Mouse (Mus musculus): ENCODE data around the gene Atp6v1e2. TPM values are rescaled to one million over a fixed set of nuclear protein-coding genes. Genes with fewer than 3 reads are reported as not detected.

The Atp6v1e2 gene
- polyA plus RNA-seq, 1 experiment from 2014 or later = not detected

- under 1% methylated on average over 24 of the region's 24 CpGs for WGBS (ENCODE audit: insufficient replicate concordance)
- Histone ChIP-seq H3K4me1 (ENCODE audit: control insufficient read depth, insufficient read depth, low read length) (peaks cover 52% of the 10 kb centered on the region), H3K9ac (ENCODE audit: low read depth, low read length) (peak overlapping the region; percentile 93), H3K27ac (ENCODE audit: low read depth, low read length) (peak overlapping the region; percentile 96), H3K4me3 (ENCODE audit: low read depth, low read length) (peak overlapping the region; percentile 90), H3K27me3 (ENCODE audit: control insufficient read depth, insufficient read depth, low read length) (no peaks in the 10 kb centered on the region), H3K36me3 (ENCODE audit: control insufficient read depth, insufficient read depth, low read length) (no peaks in the 10 kb centered on the region; the same call in 1 of the 2 replicates), H3K4me2 (peak overlapping the region; percentile 90), H3K9me3 (replicated peaks; ENCODE audit: control insufficient read depth, low read length) (no peaks in the 10 kb centered on the region)
- ATAC-seq (replicated peaks; ENCODE audit: insufficient number of reproducible peaks, low FRiP score, low TSS enrichment) = no peak; the same call in 1 of the 2 replicates
Measured at GRCm38 (mm10) chr17:86962297-86962893, 14.7 kb upstream of the Atp6v1e2 start.

- H3K4me3 ChIP-seq (ENCODE audit: low read depth, low read length) = no peak overlapping the region
- H3K36me3 ChIP-seq (ENCODE audit: control insufficient read depth, insufficient read depth, low read length) = no peaks in the 10 kb centered on the region
- WGBS (ENCODE audit: insufficient replicate concordance) = 54% methylated on average over 8 of the region's 8 CpGs
- no peak overlapping the region for H3K9ac ChIP-seq (ENCODE audit: low read depth, low read length)
- H3K4me2 ChIP-seq = no peak overlapping the region; the same call in 1 of the 2 replicates
- 0 out of 2 replicates have a peak overlapping the region, but pooled peaks have one; percentile 10 for H3K27ac ChIP-seq (ENCODE audit: low read depth, low read length)
- no peaks in the 10 kb centered on the region for H3K9me3 ChIP-seq (replicated peaks; ENCODE audit: control insufficient read depth, low read length)
- H3K4me1 ChIP-seq (ENCODE audit: control insufficient read depth, insufficient read depth, low read length) = peaks cover 50% of the 10 kb centered on the region
- no peaks in the 10 kb centered on the region for H3K27me3 ChIP-seq (ENCODE audit: control insufficient read depth, insufficient read depth, low read length)
- ATAC-seq (replicated peaks; ENCODE audit: insufficient number of reproducible peaks, low FRiP score, low TSS enrichment) = no peak
Measured at GRCm38 (mm10) chr17:86961301-86961841, 13.7 kb upstream of the Atp6v1e2 start.

- 61% methylated on average over 14 of the region's 14 CpGs for WGBS (ENCODE audit: insufficient replicate concordance)
- H3K27ac ChIP-seq (ENCODE audit: low read depth, low read length) = peak overlapping the region; percentile 55
- no peaks in the 10 kb centered on the region for H3K36me3 ChIP-seq (ENCODE audit: control insufficient read depth, insufficient read depth, low read length)
- no peak overlapping the region for H3K9ac ChIP-seq (ENCODE audit: low read depth, low read length)
- peak overlapping the region; percentile 19; the same call in 1 of the 2 replicates for H3K4me2 ChIP-seq
- H3K4me1 ChIP-seq (ENCODE audit: control insufficient read depth, insufficient read depth, low read length) = peaks cover 40% of the 10 kb centered on the region
- no peak for ATAC-seq (replicated peaks; ENCODE audit: insufficient number of reproducible peaks, low FRiP score, low TSS enrichment)
- no peaks in the 10 kb centered on the region for H3K27me3 ChIP-seq (ENCODE audit: control insufficient read depth, insufficient read depth, low read length)
- H3K4me3 ChIP-seq (ENCODE audit: low read depth, low read length) = no peak overlapping the region
- H3K9me3 ChIP-seq (replicated peaks; ENCODE audit: control insufficient read depth, low read length) = no peaks in the 10 kb centered on the region
Measured at GRCm38 (mm10) chr17:86957968-86958367, 10.3 kb upstream of the Atp6v1e2 start.

GRCm38 (mm10) chr17:86957239-86957638 is 9.5 kb upstream of the Atp6v1e2 start:
- Histone ChIP-seq H3K4me3 (ENCODE audit: low read depth, low read length) (no peak overlapping the region), H3K36me3 (ENCODE audit: control insufficient read depth, insufficient read depth, low read length) (no peaks in the 10 kb centered on the region), H3K4me2 (no peak overlapping the region), H3K9me3 (replicated peaks; ENCODE audit: control insufficient read depth, low read length) (no peaks in the 10 kb centered on the region), H3K4me1 (ENCODE audit: control insufficient read depth, insufficient read depth, low read length) (peaks cover 40% of the 10 kb centered on the region), H3K9ac (ENCODE audit: low read depth, low read length) (no peak overlapping the region), H3K27me3 (ENCODE audit: control insufficient read depth, insufficient read depth, low read length) (no peaks in the 10 kb centered on the region), H3K27ac (ENCODE audit: low read depth, low read length) (peak overlapping the region; percentile 55; the same call in 1 of the 2 replicates)
- 75% methylated on average over 5 of the region's 5 CpGs for WGBS (ENCODE audit: insufficient replicate concordance)
- no peak for ATAC-seq (replicated peaks; ENCODE audit: insufficient number of reproducible peaks, low FRiP score, low TSS enrichment)

- ATAC-seq (replicated peaks; ENCODE audit: insufficient number of reproducible peaks, low FRiP score, low TSS enrichment) = no peak
- no peak overlapping the region for H3K27ac ChIP-seq (ENCODE audit: low read depth, low read length)
- H3K9ac ChIP-seq (ENCODE audit: low read depth, low read length) = no peak overlapping the region
- H3K9me3 ChIP-seq (replicated peaks; ENCODE audit: control insufficient read depth, low read length) = no peaks in the 10 kb centered on the region
- WGBS (ENCODE audit: insufficient replicate concordance) = 75% methylated on average over 6 of the region's 6 CpGs
- H3K36me3 ChIP-seq (ENCODE audit: control insufficient read depth, insufficient read depth, low read length) = no peaks in the 10 kb centered on the region
- H3K4me3 ChIP-seq (ENCODE audit: low read depth, low read length) = no peak overlapping the region
- no peaks in the 10 kb centered on the region for H3K27me3 ChIP-seq (ENCODE audit: control insufficient read depth, insufficient read depth, low read length)
- no peak overlapping the region for H3K4me2 ChIP-seq
- no peaks in the 10 kb centered on the region for H3K4me1 ChIP-seq (ENCODE audit: control insufficient read depth, insufficient read depth, low read length)
Measured at GRCm38 (mm10) chr17:86948801-86949200, 1.1 kb upstream of the Atp6v1e2 start.

- Histone ChIP-seq H3K27me3 (ENCODE audit: control insufficient read depth, insufficient read depth, low read length) (no peaks in the 10 kb centered on the region), H3K4me2 (no peak overlapping the region), H3K36me3 (ENCODE audit: control insufficient read depth, insufficient read depth, low read length) (no peaks in the 10 kb centered on the region), H3K4me3 (ENCODE audit: low read depth, low read length) (no peak overlapping the region), H3K4me1 (ENCODE audit: control insufficient read depth, insufficient read depth, low read length) (no peaks in the 10 kb centered on the region), H3K9ac (ENCODE audit: low read depth, low read length) (no peak overlapping the region), H3K9me3 (replicated peaks; ENCODE audit: control insufficient read depth, low read length) (no peaks in the 10 kb centered on the region), H3K27ac (ENCODE audit: low read depth, low read length) (no peak overlapping the region)
- 27% methylated on average over 4 of the region's 4 CpGs for WGBS (ENCODE audit: insufficient replicate concordance)
- ATAC-seq (replicated peaks; ENCODE audit: insufficient number of reproducible peaks, low FRiP score, low TSS enrichment) = no peak
Measured at GRCm38 (mm10) chr17:86946078-86946477, 1.6 kb downstream of the Atp6v1e2 start.

GRCm38 (mm10) chr17:86943158-86943557 is 4.5 kb downstream of the Atp6v1e2 start:
- WGBS (ENCODE audit: insufficient replicate concordance) = 83% methylated on average over 6 of the region's 6 CpGs
- no peak for ATAC-seq (replicated peaks; ENCODE audit: insufficient number of reproducible peaks, low FRiP score, low TSS enrichment)
- H3K4me1 ChIP-seq (ENCODE audit: control insufficient read depth, insufficient read depth, low read length) = 0 out of 2 replicates have a peak, but pooled peaks cover 4% of the 10 kb centered on the region

GRCm38 (mm10) chr17:86942112-86942511 is 5.6 kb downstream of the Atp6v1e2 start:
- no peaks in the 10 kb centered on the region for H3K27me3 ChIP-seq (ENCODE audit: control insufficient read depth, insufficient read depth, low read length)
- no peak overlapping the region for H3K9ac ChIP-seq (ENCODE audit: low read depth, low read length)
- H3K4me2 ChIP-seq = no peak overlapping the region
- 0 out of 2 replicates have a peak, but pooled peaks cover 9% of the 10 kb centered on the region for H3K4me1 ChIP-seq (ENCODE audit: control insufficient read depth, insufficient read depth, low read length)
- ATAC-seq (replicated peaks; ENCODE audit: insufficient number of reproducible peaks, low FRiP score, low TSS enrichment) = no peak
- H3K9me3 ChIP-seq (replicated peaks; ENCODE audit: control insufficient read depth, low read length) = no peaks in the 10 kb centered on the region
- H3K27ac ChIP-seq (ENCODE audit: low read depth, low read length) = no peak overlapping the region
- H3K36me3 ChIP-seq (ENCODE audit: control insufficient read depth, insufficient read depth, low read length) = no peaks in the 10 kb centered on the region
- 61% methylated on average over 6 of the region's 6 CpGs for WGBS (ENCODE audit: insufficient replicate concordance)
- no peak overlapping the region for H3K4me3 ChIP-seq (ENCODE audit: low read depth, low read length)

More at GRCm38 (mm10) chr17:86943158-86943557, 4.5 kb downstream of the Atp6v1e2 start:
- no peak overlapping the region for H3K4me2 ChIP-seq
- no peak overlapping the region for H3K4me3 ChIP-seq (ENCODE audit: low read depth, low read length)
- H3K9ac ChIP-seq (ENCODE audit: low read depth, low read length) = no peak overlapping the region
- no peaks in the 10 kb centered on the region for H3K36me3 ChIP-seq (ENCODE audit: control insufficient read depth, insufficient read depth, low read length)
- no peaks in the 10 kb centered on the region for H3K9me3 ChIP-seq (replicated peaks; ENCODE audit: control insufficient read depth, low read length)
- H3K27me3 ChIP-seq (ENCODE audit: control insufficient read depth, insufficient read depth, low read length) = no peaks in the 10 kb centered on the region
- no peak overlapping the region for H3K27ac ChIP-seq (ENCODE audit: low read depth, low read length)

Measured in heart, embryonic 11.5 days (tissue).